Mouse (Mus musculus) naive thymus-derived CD4-positive, alpha-beta T cell, adult 2 months (primary cell): ENCODE measurements around the gene Gm42742.

Experiments
- DNase-seq: peaks from one replicate; pipeline ENCODE4 v3.0.0-alpha.2; 2011; ENCODE audit warnings: low read depth

Gm42742 gene

DNA sequence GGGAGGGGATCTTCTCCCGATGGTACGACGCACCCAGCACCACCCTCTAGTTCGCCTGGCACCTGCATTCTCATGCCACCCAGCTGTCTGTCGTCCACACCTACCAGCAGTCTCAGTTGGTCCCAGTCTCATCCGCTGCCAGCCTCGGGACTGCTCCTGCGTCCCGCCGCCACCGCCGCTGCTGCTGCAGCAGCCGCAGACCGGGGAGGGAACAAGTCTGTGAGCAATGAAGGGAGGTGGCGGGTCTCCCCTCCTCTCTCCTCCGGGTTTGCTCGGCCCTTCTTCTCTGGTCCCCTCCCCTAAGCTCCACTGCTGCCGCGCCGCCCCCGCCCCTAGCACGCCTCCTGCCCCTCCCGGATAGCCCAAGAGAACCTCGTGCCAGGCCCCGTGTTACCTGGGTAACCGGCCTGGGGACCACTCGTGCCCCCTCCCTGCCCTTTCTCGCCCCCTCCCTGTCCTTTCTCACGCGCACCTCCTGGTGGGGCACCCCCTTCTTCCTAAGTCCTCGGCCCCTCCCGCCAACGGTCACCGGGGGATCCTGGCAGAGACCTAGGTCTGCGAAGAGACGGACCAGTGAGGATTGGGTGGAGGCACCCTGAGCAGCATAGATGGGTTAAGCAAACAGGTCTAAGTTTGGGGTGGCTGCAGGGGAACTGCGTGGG lies at the start of gene Gm42742, which contains the start of gene Prrt2:
Gene Gm42742, minus strand, starts transcription at position 197 of the 662 bp plus-strand sequence.
Gene Prrt2, minus strand, starts transcription at position 311 of the 662 bp plus-strand sequence.
- peak; percentile 72 for DNase-seq

DNA sequence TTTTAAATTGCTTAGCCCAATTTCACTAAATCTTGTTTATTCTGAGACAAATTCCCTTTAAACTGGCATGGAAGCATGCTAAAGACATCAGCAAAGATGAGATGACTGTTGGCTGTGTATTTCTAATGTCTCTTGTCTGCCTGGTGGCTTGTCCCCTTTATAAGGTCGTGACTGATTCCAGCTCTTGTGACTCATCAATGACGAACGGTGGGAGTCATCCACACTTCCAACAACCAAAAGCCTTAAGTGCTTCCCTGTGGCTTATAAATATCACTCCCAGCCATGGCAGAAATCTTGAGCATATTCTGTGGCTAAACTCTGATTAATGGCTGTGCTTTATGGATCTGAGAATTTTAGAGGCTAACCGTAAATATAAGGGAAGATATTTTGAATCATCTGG lies 45.4 kb upstream of the Gm42742 start:
- no peak for DNase-seq

DNA sequence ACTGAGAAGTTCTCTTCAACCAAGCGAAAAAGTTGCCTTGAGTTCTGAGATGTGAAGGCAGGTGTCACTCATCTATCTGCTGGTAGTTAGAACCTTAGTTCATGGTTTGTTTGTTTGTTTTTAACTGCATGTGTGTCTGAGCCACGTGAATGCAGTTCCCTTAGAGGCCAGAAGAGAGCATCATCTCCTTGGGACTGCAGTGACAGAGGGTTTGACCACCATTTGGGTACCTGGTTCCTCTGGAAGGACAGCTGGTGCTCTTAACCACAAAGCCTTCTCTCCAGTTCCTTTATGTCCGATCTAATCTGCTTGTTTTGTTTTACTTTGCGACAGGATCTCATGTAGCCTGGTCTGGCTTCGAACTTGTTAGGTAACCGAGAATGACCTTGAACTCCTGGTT lies 44.6 kb upstream of the Gm42742 start:
- DNase-seq = no peak

DNA sequence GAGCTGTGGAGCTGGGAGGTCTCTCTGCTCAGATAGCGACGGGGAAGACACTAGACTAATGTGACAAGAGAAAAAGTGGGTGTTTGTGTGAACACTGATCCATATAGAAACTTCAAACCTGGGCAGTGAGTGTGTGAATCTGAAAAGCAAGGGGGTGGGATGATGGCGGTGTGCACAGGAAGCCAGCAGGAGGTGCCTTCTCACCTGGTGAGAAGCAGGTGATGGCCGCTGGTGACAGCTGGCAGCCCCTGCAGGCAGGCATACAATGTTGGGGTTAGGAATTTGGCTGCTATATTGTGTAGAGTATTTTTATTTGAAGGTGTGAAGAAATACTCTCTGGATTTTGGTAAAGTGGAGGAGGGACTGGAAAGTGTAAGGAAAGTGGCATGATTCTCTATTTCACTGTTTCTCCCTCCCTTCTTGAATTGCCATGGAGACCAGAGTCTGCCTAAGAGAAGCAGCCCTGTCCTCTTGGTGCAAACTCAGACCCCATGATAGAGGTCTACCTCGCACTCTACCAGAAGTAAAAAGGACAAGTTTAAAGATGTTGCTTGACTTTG lies 34.2 kb upstream of the Gm42742 start:
- peak; percentile 50 for DNase-seq

DNA sequence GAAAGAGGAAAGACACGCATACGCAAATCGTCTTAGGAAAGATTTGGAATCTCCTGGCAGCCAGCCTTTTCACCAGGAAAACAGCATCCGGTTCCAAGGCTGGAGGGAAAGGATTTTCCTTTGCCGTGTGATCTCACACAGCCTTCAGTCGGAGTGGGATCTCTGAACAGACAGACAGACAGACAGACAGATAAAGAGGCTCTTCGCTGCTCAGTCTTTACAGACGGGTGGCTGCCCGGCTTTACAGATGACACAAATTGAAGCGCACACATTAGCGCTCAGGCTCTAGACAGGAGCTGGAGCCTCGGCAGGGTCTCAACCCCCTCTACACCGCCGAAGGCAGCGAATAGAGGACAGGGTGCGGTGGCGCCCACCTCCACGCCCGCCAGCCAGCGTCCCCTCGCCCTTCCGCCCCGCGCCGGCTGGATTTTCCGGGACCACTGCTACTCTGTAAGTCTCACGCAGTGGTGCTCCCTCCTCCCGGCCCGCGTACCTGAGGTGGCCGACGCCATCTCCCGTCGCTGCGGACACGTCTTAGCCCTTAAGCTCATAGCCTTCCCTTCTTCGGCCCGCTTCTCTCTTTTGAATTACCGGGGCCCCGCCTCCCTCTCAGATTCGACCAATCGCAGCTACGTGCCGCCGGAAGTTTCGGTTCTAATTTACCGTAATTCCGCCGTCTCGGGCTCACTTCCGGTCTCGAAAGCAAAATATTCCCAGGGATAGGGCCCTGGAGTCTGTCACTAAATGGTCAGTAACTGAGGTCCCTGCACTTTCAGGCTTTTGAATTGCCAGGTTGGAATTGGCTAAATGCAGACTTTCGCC lies 21.2 kb upstream of the Gm42742 start, which contains the start of gene Kif22:
Gene Kif22, minus strand, starts transcription at position 621 of the 822 bp plus-strand sequence.
- DNase-seq = peak; percentile 89

DNA sequence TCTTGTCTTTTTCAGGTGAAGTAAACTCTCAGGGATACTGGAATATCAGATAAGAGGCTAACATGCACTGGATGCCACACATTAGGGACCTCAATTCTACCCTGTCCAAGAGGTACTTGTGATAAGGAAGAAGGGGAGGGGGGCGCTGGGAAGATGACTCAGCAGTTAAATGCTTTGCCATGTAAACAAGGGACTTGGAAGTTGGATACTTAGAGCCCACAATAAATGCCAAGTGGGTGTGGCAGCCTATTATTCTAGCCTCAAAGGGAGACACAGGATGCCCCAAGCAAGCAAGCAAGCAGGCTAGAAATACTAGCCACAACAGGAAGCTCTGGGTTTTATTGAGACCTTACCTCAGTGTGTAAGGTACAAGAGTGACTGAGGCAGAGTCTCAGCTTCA lies 10.3 kb upstream of the Gm42742 start:
- DNase-seq = peak; percentile 63

DNA sequence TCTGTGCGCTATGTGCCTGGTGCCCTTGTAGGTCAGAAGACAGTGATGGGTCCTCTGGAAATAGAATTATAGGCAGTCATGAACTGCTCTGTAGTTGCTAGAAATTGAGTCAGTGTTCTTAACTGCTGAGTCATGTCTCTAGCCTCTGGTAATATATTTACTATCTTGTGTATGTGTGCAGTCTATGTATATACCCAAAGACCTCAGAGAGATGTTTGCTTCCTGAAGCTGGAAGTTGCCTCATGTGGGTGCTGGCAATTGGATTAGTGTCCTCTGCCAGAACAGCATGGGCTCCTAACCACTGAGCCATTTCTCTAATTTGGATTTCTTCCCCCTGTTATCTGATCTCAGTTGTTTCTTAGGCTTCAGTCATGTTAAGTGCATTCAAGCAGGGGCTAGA lies 9.3 kb upstream of the Gm42742 start:
- DNase-seq = no peak

DNA sequence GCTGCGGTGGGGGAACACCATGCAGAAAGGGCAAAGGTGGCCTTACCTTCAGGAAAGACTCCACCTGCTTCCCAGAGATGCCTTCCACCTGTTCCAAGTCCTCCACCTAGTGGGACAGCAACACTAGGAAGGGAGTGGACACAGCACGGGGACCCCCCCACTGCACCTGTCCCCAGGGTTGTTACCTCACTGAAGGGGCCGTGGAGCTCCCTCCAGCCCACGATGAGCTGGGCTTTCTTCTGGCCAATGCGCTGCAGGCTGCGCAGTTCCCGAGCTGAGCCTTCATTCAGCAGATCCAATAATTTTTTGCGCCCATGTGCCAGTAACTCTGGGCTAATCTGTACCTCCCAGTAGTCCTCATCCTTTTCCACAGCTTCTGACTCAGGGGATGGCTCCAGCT lies 7.0 kb upstream of the Gm42742 start:
- no peak for DNase-seq

DNA sequence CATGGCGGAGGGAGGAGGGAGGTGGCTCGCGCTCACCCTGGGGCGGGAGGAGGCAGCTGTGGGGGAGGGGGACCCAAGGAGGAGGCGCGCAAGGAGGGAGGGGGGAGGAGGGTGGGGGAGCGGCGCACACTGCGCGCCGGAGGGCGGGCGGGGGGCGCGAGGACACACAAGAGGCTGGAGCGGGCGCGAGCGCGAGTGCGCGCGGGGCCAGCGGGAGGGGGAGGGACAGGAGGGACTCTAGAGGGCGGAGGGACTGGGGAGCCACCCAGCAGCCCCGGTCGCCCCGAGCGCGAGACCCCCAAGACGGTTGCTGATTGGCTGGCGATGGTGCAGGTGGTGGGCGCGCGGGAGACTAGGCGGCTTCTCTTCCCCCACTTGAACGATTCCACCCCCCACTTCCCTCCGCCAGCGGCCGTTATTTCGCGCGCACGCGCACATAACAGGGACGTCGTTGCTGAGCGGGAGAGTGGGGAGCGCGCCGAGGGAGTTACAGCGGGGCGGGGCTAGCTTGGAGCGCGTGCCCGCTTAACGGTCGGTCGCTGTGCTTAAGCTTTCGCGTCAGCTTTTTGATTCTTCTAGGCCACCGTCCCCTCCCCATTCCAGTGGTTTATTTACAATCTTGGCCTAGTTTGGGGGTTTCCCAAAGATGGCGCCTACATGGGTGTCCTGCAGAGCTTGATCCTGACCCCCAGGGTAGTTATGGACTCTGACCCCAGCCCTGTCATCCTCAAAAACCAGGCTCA lies 6.3 kb upstream of the Gm42742 start, which contains the start of gene Maz:
Gene Maz, minus strand, starts transcription at position 54 of the 743 bp plus-strand sequence.
- DNase-seq = peak; percentile 99

DNA sequence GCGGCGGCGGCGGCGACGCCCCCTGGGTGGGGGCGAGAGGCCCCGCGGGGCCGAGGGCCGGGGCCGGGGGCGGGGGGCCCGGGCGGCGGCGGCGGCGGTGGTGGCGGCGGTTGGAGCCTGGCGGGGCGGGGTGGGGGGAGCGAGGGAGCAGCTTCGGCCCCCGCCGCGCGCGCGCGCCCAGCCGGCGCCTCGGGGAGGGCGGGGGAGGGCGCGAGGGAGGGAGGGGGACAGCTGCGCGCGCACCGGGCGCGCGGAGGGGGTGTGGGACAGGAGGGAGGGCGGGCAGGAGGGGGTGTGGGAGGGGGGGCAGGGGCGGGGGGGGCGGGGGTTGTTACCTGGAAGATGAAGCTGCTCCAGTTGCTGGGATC lies 5.7 kb upstream of the Gm42742 start:
- DNase-seq = no peak

DNA sequence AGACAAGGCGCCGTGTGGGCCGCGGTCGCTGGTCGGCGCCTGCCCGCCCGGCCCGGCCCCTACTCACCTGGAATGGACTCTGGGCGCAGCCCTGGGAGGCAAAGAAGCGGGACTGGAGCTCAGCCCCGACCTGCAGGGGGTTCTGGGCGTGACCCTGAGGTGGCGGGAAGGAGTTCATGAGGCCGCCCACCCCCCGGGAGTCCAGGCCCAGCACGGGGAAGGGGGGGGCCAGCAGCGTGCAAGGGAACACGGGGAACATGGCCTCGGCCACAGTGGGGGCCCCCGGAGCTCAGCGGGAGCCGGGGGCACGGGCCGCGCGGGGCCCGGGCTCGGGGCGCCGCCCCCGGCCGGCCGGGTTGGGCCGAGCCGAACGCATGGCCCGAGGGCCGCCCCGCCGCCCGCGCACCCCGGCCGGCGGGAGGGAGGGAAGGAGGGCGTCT lies 5.3 kb upstream of the Gm42742 start:
- DNase-seq = peak; percentile 76

DNA sequence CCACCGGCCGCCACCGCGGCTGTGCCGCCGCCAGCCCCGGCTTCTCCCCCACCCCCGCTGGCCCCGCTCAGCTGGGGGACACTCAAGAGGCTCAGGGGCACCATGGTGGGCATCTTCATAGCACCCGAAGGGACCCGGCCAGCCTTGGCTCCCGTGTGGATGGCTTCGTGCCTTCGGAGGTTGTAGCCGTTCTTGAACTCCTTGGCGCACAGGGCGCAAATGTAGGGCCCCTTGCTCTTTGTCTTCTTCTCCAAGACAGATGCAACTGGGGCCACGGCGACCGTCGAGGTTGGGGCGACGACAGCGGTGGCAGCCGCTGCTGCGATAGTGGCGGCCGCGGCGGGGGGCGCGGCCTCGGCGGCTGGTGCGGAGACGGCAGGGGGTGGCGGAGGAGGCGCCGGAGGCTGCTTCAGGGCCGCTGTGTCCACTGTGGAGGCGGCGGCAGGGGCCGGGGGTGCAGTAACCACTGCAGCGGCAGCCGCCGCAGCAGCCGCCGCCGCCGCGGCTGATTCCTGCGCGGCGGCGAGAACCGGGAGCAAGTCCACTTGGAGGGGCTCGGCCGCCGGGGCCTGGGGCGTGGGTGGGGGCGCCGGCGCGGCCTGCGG lies 4.8 kb upstream of the Gm42742 start:
- peak; percentile 73 for DNase-seq

DNA sequence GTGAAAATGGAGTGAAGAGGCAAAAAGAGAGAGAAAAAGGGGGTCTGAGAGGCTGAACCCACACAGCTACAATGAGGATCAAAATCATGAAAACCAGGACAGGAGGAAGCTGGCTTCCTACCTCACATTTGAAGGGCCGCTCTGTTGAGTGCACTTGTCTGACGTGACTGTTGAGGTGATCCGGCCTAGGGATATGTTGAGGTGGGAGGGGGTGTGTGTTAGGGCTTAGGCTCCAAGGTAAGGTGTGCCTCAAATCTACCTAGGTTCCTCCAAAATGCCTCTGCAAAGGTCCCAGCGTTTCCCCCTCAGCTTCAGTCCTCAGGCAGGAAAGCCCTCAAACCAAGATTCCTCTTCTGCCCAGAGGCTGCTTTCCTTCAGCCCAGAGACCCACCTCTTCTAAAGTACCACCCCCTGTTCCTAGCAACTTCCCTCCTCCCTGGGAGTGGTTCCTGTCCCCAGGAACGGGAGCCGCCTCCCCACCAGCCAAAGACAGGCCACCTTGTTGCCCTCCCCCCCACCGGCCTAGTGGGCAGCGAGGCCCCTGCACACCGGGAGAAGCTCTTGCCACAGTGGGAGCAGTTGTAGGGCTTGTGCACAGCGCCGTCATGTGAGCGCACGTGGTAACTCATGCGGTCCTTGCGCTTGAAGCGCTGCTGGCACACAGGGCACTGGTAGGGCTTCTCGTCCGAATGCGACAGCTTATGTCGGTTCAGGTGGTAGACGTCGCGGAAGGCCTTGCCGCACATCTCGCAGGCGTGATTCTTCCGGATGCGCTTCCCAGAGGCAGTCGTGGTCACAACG lies 4.1 kb upstream of the Gm42742 start:
- peak; percentile 87 for DNase-seq

DNA sequence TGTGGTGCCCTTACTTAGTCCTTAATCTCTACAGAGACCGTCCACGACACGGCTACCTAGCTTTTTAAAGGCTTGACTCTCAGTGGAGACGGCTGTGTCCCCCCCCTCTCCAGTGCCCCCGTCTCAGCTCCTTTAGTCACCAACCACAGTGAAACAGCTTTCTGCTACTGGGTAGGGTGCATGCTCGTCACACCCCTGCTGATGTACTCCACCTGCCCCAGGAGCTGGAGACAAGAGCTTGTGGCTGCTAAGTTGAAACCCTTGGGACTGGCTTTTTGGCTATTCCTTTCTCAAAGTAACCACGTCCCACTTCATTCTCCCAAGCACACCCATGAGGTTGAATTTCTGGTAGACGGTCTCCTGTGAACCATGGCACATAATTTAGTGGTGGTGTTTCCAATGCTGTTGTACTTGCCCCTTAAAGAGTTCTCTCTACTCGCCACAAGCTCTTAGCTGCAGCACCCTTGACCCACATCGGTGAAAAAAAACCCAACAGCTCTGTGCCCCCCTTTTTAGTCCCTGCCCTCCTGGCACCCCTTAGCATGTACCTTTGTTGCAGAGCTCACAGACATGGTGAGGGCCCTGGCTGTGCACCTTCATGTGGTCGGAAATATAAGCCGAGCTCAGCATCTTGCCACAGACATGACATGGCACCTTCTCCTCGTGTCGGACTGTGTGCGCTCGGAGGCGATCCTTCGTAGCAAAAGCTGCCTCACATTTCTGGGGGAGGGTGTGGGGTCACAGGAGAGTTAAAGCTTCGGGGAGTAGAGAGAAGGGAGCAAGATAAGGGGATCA lies 3.2 kb upstream of the Gm42742 start:
- DNase-seq = peak; percentile 75

DNA sequence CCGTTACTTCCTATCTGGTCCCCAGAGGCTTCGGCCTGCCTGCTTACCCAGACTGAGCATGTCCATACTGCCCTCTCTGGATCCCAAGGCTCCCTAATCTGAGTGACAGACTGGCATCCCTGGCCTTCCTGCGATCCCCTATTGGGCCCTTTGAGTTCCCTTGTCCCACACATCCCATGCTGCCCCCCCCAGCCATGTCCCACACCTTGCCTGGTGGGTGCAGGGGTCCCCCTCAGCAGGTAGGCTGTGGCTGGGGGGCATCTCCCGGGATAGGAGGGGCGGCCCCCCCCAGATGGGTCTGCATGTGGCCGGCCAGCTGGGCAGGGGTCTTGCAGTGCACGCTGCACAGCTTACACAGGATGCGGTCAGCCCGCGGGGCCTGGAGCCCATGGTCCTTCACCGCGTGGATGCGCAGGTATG lies 2.4 kb upstream of the Gm42742 start:
- no peak for DNase-seq

DNA sequence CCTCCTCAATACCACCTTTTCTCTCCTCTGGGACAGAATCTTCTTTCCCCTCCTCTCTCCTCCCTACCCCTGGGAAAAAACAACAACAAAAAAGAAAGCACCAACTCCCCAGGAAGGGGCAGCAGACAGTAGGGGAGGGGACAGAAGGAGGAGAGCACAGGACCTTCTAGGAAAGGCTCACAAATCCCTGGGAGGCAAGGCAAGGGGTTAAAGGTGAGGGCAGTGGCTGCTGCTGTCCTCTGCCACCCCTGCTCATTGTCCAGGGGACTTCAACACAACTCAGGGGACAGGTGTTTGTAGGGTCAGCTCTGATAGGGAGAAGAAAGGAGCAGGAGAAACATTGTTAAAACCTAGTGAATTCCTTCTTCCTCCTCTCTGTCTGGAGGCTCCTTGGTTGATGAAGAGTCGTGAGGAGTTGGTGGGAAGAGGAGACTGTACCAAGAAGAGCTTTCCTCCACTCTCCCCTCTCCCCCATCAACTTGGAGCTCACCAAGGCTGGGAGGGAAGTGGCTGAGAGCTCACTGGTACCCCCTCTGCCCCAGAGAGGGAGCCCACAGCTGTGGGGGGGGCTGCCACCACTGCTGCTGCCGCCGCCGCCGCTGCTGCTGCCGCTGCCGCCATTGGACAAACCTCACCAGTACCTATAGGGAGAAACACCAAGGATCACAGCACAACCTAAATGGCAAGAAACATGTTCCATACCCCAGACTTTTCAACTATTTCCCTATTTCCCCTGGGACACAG lies 1.8 kb upstream of the Gm42742 start:
- DNase-seq = no peak

DNA sequence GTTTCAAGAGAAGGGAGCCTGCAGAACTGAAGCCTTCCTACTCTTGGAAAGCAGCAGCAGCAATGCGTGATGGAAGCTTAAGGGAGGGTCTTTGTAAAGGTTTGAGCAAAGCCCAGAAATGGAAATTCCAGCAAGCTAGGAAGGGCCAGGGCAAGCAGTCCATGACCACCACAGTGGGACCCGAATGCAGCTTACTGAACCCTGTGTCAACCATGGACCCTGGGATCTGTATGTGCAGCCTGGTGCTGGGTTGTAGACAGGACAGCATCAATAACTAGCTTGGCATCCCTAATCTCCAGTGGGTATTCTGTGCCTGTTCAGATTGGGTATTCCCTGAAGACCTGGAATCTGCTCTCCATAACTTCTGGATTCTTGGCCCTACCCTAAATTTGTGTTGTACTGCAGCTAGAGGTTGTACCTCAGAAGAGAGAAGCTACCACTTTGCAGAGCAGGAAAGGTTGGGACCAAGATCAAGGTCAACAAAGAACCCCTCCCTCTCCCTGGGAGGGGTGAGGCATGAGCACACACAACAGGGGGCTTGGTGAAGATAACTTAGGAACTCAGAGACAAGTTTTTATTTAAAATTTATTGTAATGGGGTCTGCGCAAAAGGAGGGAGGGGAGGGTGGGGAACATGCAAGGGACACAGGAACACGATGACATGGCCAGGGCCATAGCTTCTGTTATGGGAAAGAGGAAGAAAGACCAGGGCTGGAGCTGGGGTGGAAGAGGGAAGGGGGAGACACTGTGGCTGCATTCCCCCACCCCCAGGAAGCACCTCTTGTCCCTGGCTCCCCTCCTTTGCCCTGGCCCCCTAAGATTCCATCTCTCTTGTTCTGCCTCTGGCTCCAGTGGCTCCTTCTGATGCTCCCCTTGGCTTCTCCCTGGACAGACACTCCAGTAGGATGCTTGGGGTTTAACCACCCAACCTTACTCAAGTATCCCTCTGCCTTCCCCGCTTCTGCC lies 948 bp upstream of the Gm42742 start:
- DNase-seq = no peak

DNA sequence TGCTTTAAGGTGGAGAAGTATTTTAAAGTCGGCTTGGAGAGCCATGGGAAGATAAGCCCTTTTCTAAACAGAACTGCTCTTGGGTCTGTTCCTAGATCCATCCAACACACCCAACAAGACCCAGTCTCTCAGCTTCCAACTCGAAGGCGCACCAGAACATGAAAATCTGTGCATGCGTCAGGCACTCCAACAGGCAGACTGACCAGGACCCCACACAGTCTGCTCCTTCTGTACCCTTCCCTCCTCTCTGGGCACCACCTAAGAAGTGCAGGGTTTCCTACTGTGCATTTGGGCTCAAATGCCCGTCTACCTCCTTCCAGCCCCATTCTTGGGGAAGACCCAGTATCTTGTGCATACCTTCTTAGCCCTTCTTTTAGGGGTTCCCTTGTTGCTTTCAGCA lies 406 bp downstream of the Gm42742 start:
- DNase-seq = no peak
